Mouse (Mus musculus): ENCODE data around the gene Ranbp17. TPM values are rescaled to one million over a fixed set of nuclear protein-coding genes. Genes with fewer than 3 reads are reported as not detected.

The Ranbp17 gene
- total and polyA plus RNA-seq, 2 experiments: 0.02 to 0.09 TPM

DNA sequence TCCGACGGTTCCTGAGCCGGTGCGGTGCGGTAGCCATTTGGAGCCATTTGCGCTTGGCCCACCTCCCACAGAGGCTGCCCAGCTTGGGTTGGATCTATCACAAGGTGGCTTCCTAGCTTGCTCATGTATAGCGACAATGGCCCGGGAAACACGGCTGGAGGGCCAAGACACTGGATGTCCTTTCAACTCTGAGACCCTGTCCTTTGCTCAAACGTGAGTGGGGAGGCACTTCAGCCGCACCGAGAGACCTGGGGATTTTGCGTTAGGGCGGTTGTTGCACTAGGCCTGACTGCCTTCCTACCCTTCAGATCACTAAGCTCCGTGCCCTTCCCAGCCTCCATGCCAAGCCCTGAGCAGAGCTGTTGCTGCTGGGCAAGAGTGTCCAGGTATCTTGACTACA, 315.9 kb downstream of the Ranbp17 start:
- Histone ChIP-seq H3K79me2 (ENCODE audit: control insufficient read depth, insufficient read depth, low read length) (no peaks in the 10 kb centered on the region), H3K27me3 (ENCODE audit: control insufficient read depth, insufficient read depth, low read length) (peaks cover 44% of the 10 kb centered on the region), H3K36me3 (ENCODE audit: control insufficient read depth, insufficient read depth, low read length) (no peaks in the 10 kb centered on the region), H3K27ac (replicated peaks; ENCODE audit: insufficient read depth, low read depth, low read length) (no peak overlapping the region), H3K4me3 (ENCODE audit: insufficient read depth, low read depth, low read length) (no peak overlapping the region), H3K4me1 (ENCODE audit: control insufficient read depth, insufficient read depth, low read length) (peaks cover 2% of the 10 kb centered on the region; the same call in 1 of the 2 replicates), H3K9ac (ENCODE audit: low read depth, low read length) (no peak overlapping the region)
- DNase-seq (ENCODE audit: extremely low read depth, low read depth, low spot score): no peak
- TF ChIP-seq CTCF (IDR thresholded peaks at IDR 0.05; ENCODE audit: low read depth, low read length) (no peak), POLR2A (IDR thresholded peaks at IDR 0.05; ENCODE audit: extremely low read depth, insufficient read depth, low read length) (no peak)
- 19% methylated on average over 15 of the region's 15 CpGs for WGBS

DNA sequence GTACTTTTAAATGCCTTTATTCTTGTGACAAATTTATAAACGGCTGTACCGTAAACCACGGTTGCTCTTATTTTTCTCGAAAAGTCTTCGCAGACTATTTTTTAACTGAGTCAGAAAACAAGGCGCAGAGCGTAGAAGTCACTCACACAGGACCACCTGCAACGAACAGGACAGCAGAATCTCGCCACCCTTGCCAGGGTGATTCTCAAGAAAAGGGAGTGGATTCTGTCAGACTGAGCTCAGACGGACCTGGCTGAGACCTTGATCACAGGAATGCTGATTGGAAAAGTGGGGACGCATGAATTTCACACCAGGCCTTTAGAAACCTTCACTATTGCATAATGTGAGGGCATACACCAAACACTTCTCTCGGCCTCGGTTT, 316.4 kb downstream of the Ranbp17 start:
- peaks cover under 1% of the 10 kb centered on the region; the same call in 1 of the 2 replicates for H3K4me1 ChIP-seq (ENCODE audit: control insufficient read depth, insufficient read depth, low read length)
- 32% methylated on average over 13 of the region's 13 CpGs for WGBS
- H3K27me3 ChIP-seq (ENCODE audit: control insufficient read depth, insufficient read depth, low read length): peaks cover 39% of the 10 kb centered on the region
- H3K79me2 ChIP-seq (ENCODE audit: control insufficient read depth, insufficient read depth, low read length): no peaks in the 10 kb centered on the region
- no peak overlapping the region for H3K27ac ChIP-seq (replicated peaks; ENCODE audit: insufficient read depth, low read depth, low read length)
- no peak for DNase-seq (ENCODE audit: extremely low read depth, low read depth, low spot score)
- TF ChIP-seq POLR2A (IDR thresholded peaks at IDR 0.05; ENCODE audit: extremely low read depth, insufficient read depth, low read length) (no peak), CTCF (IDR thresholded peaks at IDR 0.05; ENCODE audit: low read depth, low read length) (no peak)
- no peaks in the 10 kb centered on the region for H3K36me3 ChIP-seq (ENCODE audit: control insufficient read depth, insufficient read depth, low read length)
- no peak overlapping the region for H3K9ac ChIP-seq (ENCODE audit: low read depth, low read length)
- no peak overlapping the region for H3K4me3 ChIP-seq (ENCODE audit: insufficient read depth, low read depth, low read length)

- Histone ChIP-seq H3K36me3 (ENCODE audit: control insufficient read depth, insufficient read depth, low read length) (no peaks in the 10 kb centered on the region), H3K79me2 (ENCODE audit: control insufficient read depth, insufficient read depth, low read length) (no peaks in the 10 kb centered on the region), H3K4me1 (ENCODE audit: control insufficient read depth, insufficient read depth, low read length) (no peaks in the 10 kb centered on the region; the same call in 1 of the 2 replicates), H3K27ac (replicated peaks; ENCODE audit: insufficient read depth, low read depth, low read length) (no peak overlapping the region), H3K4me3 (ENCODE audit: insufficient read depth, low read depth, low read length) (no peak overlapping the region), H3K27me3 (ENCODE audit: control insufficient read depth, insufficient read depth, low read length) (peaks cover 34% of the 10 kb centered on the region), H3K9ac (ENCODE audit: low read depth, low read length) (no peak overlapping the region)
- WGBS: 10% methylated on average over 24 of the region's 24 CpGs
- TF ChIP-seq POLR2A (IDR thresholded peaks at IDR 0.05; ENCODE audit: extremely low read depth, insufficient read depth, low read length) (no peak), CTCF (IDR thresholded peaks at IDR 0.05; ENCODE audit: low read depth, low read length) (no peak)
- DNase-seq (ENCODE audit: extremely low read depth, low read depth, low spot score): no peak
Measured at GRCm38 (mm10) chr11:33196447-33197132, 317.0 kb downstream of the Ranbp17 start.

DNA sequence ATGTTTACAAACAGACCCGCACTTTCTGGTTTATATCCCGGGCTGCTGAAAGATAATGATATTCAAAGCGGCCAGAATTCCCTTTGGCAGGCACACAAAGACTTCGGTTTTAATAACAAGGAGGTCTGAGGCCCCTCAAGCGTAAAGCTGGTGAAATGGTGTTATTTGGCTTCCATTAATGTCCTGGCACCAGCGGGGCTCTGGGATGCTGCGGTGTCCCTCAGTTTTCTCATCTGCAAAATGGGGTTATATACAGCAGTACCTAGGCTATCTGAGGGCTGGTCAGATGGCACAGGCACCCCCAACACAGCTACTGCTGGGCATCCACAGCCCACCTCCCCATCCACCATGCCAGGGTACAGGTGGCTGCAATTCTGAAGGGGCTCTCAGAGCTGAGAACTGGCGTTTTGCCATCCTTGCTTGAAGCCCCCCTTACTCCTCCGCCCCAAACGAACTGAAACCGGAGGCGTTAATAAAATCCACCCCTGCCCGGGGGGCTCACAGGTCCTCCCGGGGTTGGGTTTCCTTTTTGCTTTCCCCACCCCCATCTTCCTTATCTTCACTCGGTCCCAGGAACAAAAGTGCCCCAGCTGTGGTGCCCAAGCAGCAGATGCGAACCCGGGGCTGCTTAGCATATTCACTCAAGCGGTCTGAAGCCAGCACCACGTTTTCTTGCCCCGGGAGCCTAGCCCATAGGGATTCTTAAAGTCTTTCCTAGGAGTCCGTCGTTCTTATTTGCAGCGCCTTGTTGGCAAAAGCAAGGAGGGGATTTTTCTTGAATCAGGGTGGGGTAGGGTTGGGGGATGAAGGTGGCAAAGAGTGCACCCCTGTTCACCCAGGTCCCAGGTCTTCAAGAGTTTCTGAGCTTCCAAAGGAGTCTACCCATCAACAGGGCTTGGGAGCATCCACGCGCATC, 317.8 kb downstream of the Ranbp17 start:
- Histone ChIP-seq H3K27me3 (ENCODE audit: control insufficient read depth, insufficient read depth, low read length) (peaks cover 27% of the 10 kb centered on the region), H3K4me1 (ENCODE audit: control insufficient read depth, insufficient read depth, low read length) (no peaks in the 10 kb centered on the region; the same call in 1 of the 2 replicates), H3K9ac (ENCODE audit: low read depth, low read length) (no peak overlapping the region), H3K36me3 (ENCODE audit: control insufficient read depth, insufficient read depth, low read length) (no peaks in the 10 kb centered on the region), H3K4me3 (ENCODE audit: insufficient read depth, low read depth, low read length) (no peak overlapping the region), H3K27ac (replicated peaks; ENCODE audit: insufficient read depth, low read depth, low read length) (no peak overlapping the region), H3K79me2 (ENCODE audit: control insufficient read depth, insufficient read depth, low read length) (no peaks in the 10 kb centered on the region)
- no peak for DNase-seq (ENCODE audit: extremely low read depth, low read depth, low spot score)
- TF ChIP-seq POLR2A (IDR thresholded peaks at IDR 0.05; ENCODE audit: extremely low read depth, insufficient read depth, low read length) (no peak), CTCF (IDR thresholded peaks at IDR 0.05; ENCODE audit: low read depth, low read length) (no peak)
- WGBS: 8% methylated on average over 25 of the region's 25 CpGs

- WGBS: 35% methylated on average over 7 of the region's 7 CpGs
- no peak overlapping the region for H3K9ac ChIP-seq (ENCODE audit: low read depth, low read length)
Measured at GRCm38 (mm10) chr11:33195061-33195460, 318.5 kb downstream of the Ranbp17 start.

More at GRCm38 (mm10) chr11:33195061-33195460, 318.5 kb downstream of the Ranbp17 start:
- no peak overlapping the region for H3K27ac ChIP-seq (replicated peaks; ENCODE audit: insufficient read depth, low read depth, low read length)
- H3K4me1 ChIP-seq (ENCODE audit: control insufficient read depth, insufficient read depth, low read length): no peaks in the 10 kb centered on the region
- H3K36me3 ChIP-seq (ENCODE audit: control insufficient read depth, insufficient read depth, low read length): no peaks in the 10 kb centered on the region
- peaks cover 26% of the 10 kb centered on the region for H3K27me3 ChIP-seq (ENCODE audit: control insufficient read depth, insufficient read depth, low read length)
- H3K79me2 ChIP-seq (ENCODE audit: control insufficient read depth, insufficient read depth, low read length): no peaks in the 10 kb centered on the region
- no peak for TF ChIP-seq POLR2A (IDR thresholded peaks at IDR 0.05; ENCODE audit: extremely low read depth, insufficient read depth, low read length)
- no peak for TF ChIP-seq CTCF (IDR thresholded peaks at IDR 0.05; ENCODE audit: low read depth, low read length)
- H3K4me3 ChIP-seq (ENCODE audit: insufficient read depth, low read depth, low read length): no peak overlapping the region
- no peak for DNase-seq (ENCODE audit: extremely low read depth, low read depth, low spot score)
